Mouse (Mus musculus) myocyte (in vitro differentiated cells): ENCODE results near the gene Ppp1r15a. TPM values are rescaled to one million over a fixed set of nuclear protein-coding genes. Genes with fewer than 3 reads are reported as not detected.
A peak's percentile ranks its signal among the peaks of the same experiment; 100 is the strongest.

Experiments
- H3K27me3 ChIP-seq: one replicate; pipeline ENCODE4 v1.6.1; 2011; ENCODE audit not compliant: control insufficient read depth, insufficient read depth, insufficient read length
- H3K36me3 ChIP-seq: one replicate; pipeline ENCODE4 v1.6.1; 2011; ENCODE audit not compliant: control insufficient read depth, insufficient read depth
- H3K4me2 ChIP-seq: one replicate; pipeline ENCODE4 v1.6.1; 2011; ENCODE audit warnings: low read depth, control low read depth
- H3K4me3 ChIP-seq: one replicate; pipeline ENCODE4 v1.5.1; 2011; ENCODE audit warnings: mild to moderate bottlenecking, control low read depth, moderate library complexity
- H3K79me2 ChIP-seq: one replicate; pipeline ENCODE4 v1.6.1; 2011; ENCODE audit not compliant: control insufficient read depth, insufficient read depth
- H3ac ChIP-seq: one replicate; pipeline ENCODE4 v1.6.1; 2011; ENCODE audit not compliant: control insufficient read depth, insufficient read length
- CEBPB ChIP-seq: IDR thresholded peaks from 2 replicates; pipeline ENCODE4 v1.6.1; 2011; ENCODE audit warnings: mild to moderate bottlenecking, moderate library complexity; ENCODE audit not compliant: poor library complexity, insufficient read depth, severe bottlenecking
- E2F4 ChIP-seq: IDR thresholded peaks from one replicate; pipeline ENCODE4 v1.6.1; 2011; ENCODE audit warnings: mild to moderate bottlenecking, control low read depth, moderate library complexity; ENCODE audit not compliant: insufficient read depth
- MAX ChIP-seq: IDR thresholded peaks from one replicate; pipeline ENCODE4 v1.6.1; 2011; ENCODE audit warnings: low read depth, mild to moderate bottlenecking, control low read depth
- MYOD1 ChIP-seq, 3 experiments: IDR thresholded peaks; one replicate each; pipeline ENCODE4 v1.6.1; 2011; ENCODE audit warnings: control low read depth in 2 of 3, low read depth in 2 of 3, mild to moderate bottlenecking in 2 of 3, moderate library complexity in 1 of 3; ENCODE audit not compliant: insufficient read length in 2 of 3, control insufficient read depth in 1 of 3
- MYOG ChIP-seq, 3 experiments: IDR thresholded peaks; one replicate each; pipeline ENCODE4 v1.6.1; 2011; ENCODE audit warnings: control low read depth in 2 of 3, low read depth in 2 of 3, mild to moderate bottlenecking in 2 of 3; ENCODE audit not compliant: insufficient read length in 2 of 3, control insufficient read depth in 1 of 3, insufficient read depth in 1 of 3
- POLR2A ChIP-seq: IDR thresholded peaks from one replicate; pipeline ENCODE4 v1.6.1; 2011; ENCODE audit warnings: low read depth, mild to moderate bottlenecking, control low read depth, moderate library complexity; ENCODE audit not compliant: insufficient read length
- POLR2AphosphoS2 ChIP-seq: IDR thresholded peaks from one replicate; pipeline ENCODE4 v1.6.1; 2011; ENCODE audit warnings: low read depth, control low read depth; ENCODE audit not compliant: insufficient read length
- REST ChIP-seq: IDR thresholded peaks from one replicate; pipeline ENCODE4 v1.6.1; 2011; ENCODE audit warnings: mild to moderate bottlenecking, control low read depth, moderate library complexity; ENCODE audit not compliant: insufficient read depth, insufficient read length
- SRF ChIP-seq: IDR thresholded peaks from one replicate; pipeline ENCODE4 v1.6.1; 2011; ENCODE audit warnings: low read depth; ENCODE audit not compliant: control insufficient read depth, insufficient read length
- TCF12 ChIP-seq: IDR thresholded peaks from one replicate; pipeline ENCODE4 v1.6.1; 2011; ENCODE audit warnings: mild to moderate bottlenecking, control low read depth; ENCODE audit not compliant: poor library complexity, insufficient read depth, severe bottlenecking
- TCF3 ChIP-seq: IDR thresholded peaks from one replicate; pipeline ENCODE4 v1.6.1; 2011; ENCODE audit warnings: low read depth, control low read depth; ENCODE audit not compliant: insufficient read length
- USF1 ChIP-seq: IDR thresholded peaks from one replicate; pipeline ENCODE4 v1.6.1; 2011; ENCODE audit warnings: low read depth, mild to moderate bottlenecking, control low read depth, moderate library complexity
- polyA plus RNA-seq: library from polyadenylated mRNA; unstranded; fragments of >200 nt; fragmentation: generic; extraction: Trizol; gene quantifications from one replicate; pipeline ENCODE4 v1.2.1, GENCODE M21; 2012; ENCODE audit warnings: missing spikeins

Gene Ppp1r15a
- polyA plus RNA-seq, 1 experiment = 306 TPM

GRCm38 (mm10) chr7:45570103-45570741 lies 44.2 kb upstream of the Ppp1r15a start, which contains the start of gene Bcat2:
Bcat2 (plus strand) TSS chr7:45570153.
- Histone ChIP-seq H3K79me2 (peaks cover 5% of the 10 kb centered on the region), H3K27me3 (no peaks in the 10 kb centered on the region), H3ac (peak within 1 kb of the TSS; percentile 65), H3K4me3 (peak within 1 kb of the TSS; percentile 46), H3K36me3 (no peaks in the 10 kb centered on the region), H3K4me2 (peak within 1 kb of the TSS; percentile 70)
- TF ChIP-seq MYOG (IDR thresholded peaks at IDR 0.05; ENCODE audit: control insufficient read depth in 1 of 3, insufficient read depth in 1 of 3, insufficient read length in 2 of 3, low read depth in 2 of 3) (peak in 2 of 3 experiments; percentile 44 to 79), POLR2AphosphoS2 (peak; percentile 80), TCF3 (no peak), POLR2A (peak; percentile 77), MYOD1 (IDR thresholded peaks at IDR 0.05; ENCODE audit: control insufficient read depth in 1 of 3, insufficient read length in 2 of 3, low read depth in 2 of 3) (peak in 2 of 3 experiments; percentile 55 to 90)

GRCm38 (mm10) chr7:45568601-45569473 lies 42.8 kb upstream of the Ppp1r15a start:
- Histone ChIP-seq H3K27me3 (no peaks in the 10 kb centered on the region), H3K36me3 (no peaks in the 10 kb centered on the region), H3K4me2 (peak overlapping the region; percentile 78), H3K79me2 (peaks cover 5% of the 10 kb centered on the region), H3ac (no peak overlapping the region), H3K4me3 (no peak overlapping the region)
- no peak for TF ChIP-seq TCF3
- no peak for TF ChIP-seq USF1
- no peak for TF ChIP-seq MAX
- TF ChIP-seq E2F4 = no peak

- H3K4me3 ChIP-seq = no peak overlapping the region
- no peaks in the 10 kb centered on the region for H3K27me3 ChIP-seq
- H3K36me3 ChIP-seq = no peaks in the 10 kb centered on the region
- H3K79me2 ChIP-seq = peaks cover 5% of the 10 kb centered on the region
- no peak overlapping the region for H3ac ChIP-seq
- TF ChIP-seq TCF12 = no peak
- TF ChIP-seq POLR2A = peak; percentile 15
- peak overlapping the region; percentile 78 for H3K4me2 ChIP-seq
Measured at GRCm38 (mm10) chr7:45567780-45568516, 41.9 kb upstream of the Ppp1r15a start.

- H3K4me2 ChIP-seq = peak overlapping the region; percentile 78
- H3K4me3 ChIP-seq = no peak overlapping the region
- no peaks in the 10 kb centered on the region for H3K27me3 ChIP-seq
- no peak overlapping the region for H3ac ChIP-seq
- no peak for TF ChIP-seq POLR2A
- no peak for TF ChIP-seq USF1
- TF ChIP-seq REST = no peak
- no peak for TF ChIP-seq E2F4
- no peak for TF ChIP-seq CEBPB
- TF ChIP-seq POLR2AphosphoS2 = no peak
- no peak for TF ChIP-seq SRF
- TF ChIP-seq MAX = no peak
- H3K79me2 ChIP-seq = peaks cover 5% of the 10 kb centered on the region
- H3K36me3 ChIP-seq = no peaks in the 10 kb centered on the region
Measured at GRCm38 (mm10) chr7:45567112-45567779, 41.2 kb upstream of the Ppp1r15a start.

GRCm38 (mm10) chr7:45565446-45565845 lies 39.4 kb upstream of the Ppp1r15a start:
- Histone ChIP-seq H3K4me3 (no peak overlapping the region), H3ac (no peak overlapping the region), H3K79me2 (no peaks in the 10 kb centered on the region), H3K4me2 (no peak overlapping the region), H3K36me3 (no peaks in the 10 kb centered on the region), H3K27me3 (no peaks in the 10 kb centered on the region)
- TF ChIP-seq REST = no peak
- TF ChIP-seq USF1 = no peak
- TF ChIP-seq POLR2AphosphoS2 = no peak
- TF ChIP-seq MAX = no peak
- TF ChIP-seq E2F4 = no peak
- TF ChIP-seq POLR2A = no peak
- no peak for TF ChIP-seq SRF
- no peak for TF ChIP-seq MYOD1 (IDR thresholded peaks at IDR 0.05; ENCODE audit: control insufficient read depth in 1 of 3, insufficient read length in 2 of 3, low read depth in 2 of 3)
- TF ChIP-seq CEBPB = no peak
- TF ChIP-seq TCF3 = no peak
- TF ChIP-seq MYOG (IDR thresholded peaks at IDR 0.05; ENCODE audit: control insufficient read depth in 1 of 3, insufficient read depth in 1 of 3, insufficient read length in 2 of 3, low read depth in 2 of 3) = no peak
- no peak for TF ChIP-seq TCF12
